Mouse (Mus musculus) monocyte, adult 2 months (primary cell): ENCODE results near the gene Cerk.

Experiments used
- DNase-seq, 2 experiments: peaks; one replicate each; pipeline ENCODE4 v3.0.0; 2022; ENCODE audit warnings: low spot score in 2 of 2, low read depth in 1 of 2

Cerk gene

GRCm38 (mm10) chr15:86091998-86092670, 93.8 kb downstream of the Cerk start:
- DNase-seq = no peak

- no peak for DNase-seq
These were observed 94.5 kb downstream of the Cerk start for GRCm38 (mm10) chr15:86091201-86091997.

GRCm38 (mm10) chr15:86090578-86090977, 95.4 kb downstream of the Cerk start:
- no peak for DNase-seq

- no peak for DNase-seq
These were observed 95.9 kb downstream of the Cerk start for GRCm38 (mm10) chr15:86089991-86090529.
